Mouse (Mus musculus) thymus, adult 2 months (tissue): ENCODE results near the gene Kcna7. TPM values are rescaled to one million over a fixed set of nuclear protein-coding genes. Genes with fewer than 3 reads are reported as not detected.

ENCODE experiments used
- DNase-seq: peaks from one replicate; pipeline ENCODE4 v3.0.0; 2021
- H3K27ac ChIP-seq: fragments of 200-500 bp; 2 replicates; pipeline ENCODE4 v1.5.1; 2012; ENCODE audit warnings: low read length, control low read depth; ENCODE audit not compliant: control insufficient read depth, insufficient read depth
- H3K27me3 ChIP-seq: fragments of 200-500 bp; 2 replicates; pipeline ENCODE4 v1.6.1; 2012; ENCODE audit warnings: mild to moderate bottlenecking, low read length, moderate library complexity, mixed read lengths; ENCODE audit not compliant: control insufficient read depth, insufficient read depth
- H3K36me3 ChIP-seq: fragments of 200-500 bp; 2 replicates; pipeline ENCODE4 v1.6.1; 2012; ENCODE audit warnings: mild to moderate bottlenecking, low read length, moderate library complexity; ENCODE audit not compliant: control insufficient read depth, insufficient read depth
- H3K4me1 ChIP-seq: fragments of 200-500 bp; replicated peaks from 2 replicates; pipeline ENCODE4 v1.6.1; 2012; ENCODE audit warnings: low read length; ENCODE audit not compliant: control insufficient read depth, insufficient read depth
- H3K4me3 ChIP-seq: fragments of 200-500 bp; 2 replicates; pipeline ENCODE4 v1.5.1; 2012; ENCODE audit warnings: mild to moderate bottlenecking, low read length, control low read depth, moderate library complexity; ENCODE audit not compliant: control insufficient read depth, insufficient read depth
- CTCF ChIP-seq: fragments of 200-500 bp; IDR thresholded peaks from 2 replicates; pipeline ENCODE4 v1.5.1; 2012; ENCODE audit warnings: mild to moderate bottlenecking, control low read depth, low read length, moderate library complexity, borderline replicate concordance; ENCODE audit not compliant: control insufficient read depth, poor library complexity, insufficient read depth; ENCODE audit errors: extremely low read depth
- POLR2A ChIP-seq: fragments of 200-500 bp; IDR thresholded peaks from 2 replicates; pipeline ENCODE4 v1.6.1; 2012; ENCODE audit warnings: mild to moderate bottlenecking, low read length, control low read depth, moderate library complexity; ENCODE audit not compliant: control insufficient read depth, poor library complexity, insufficient read depth; ENCODE audit errors: extremely low read depth
- WGBS: fragments of 180-500 bp; shearing (Covaris S2); methylation state at CpG from one replicate; pipeline ENCODE4 v1.1.7; 2018; 5-methylcytosine and 5-hydroxymethylcytosine counted together
- polyA plus RNA-seq: library from polyadenylated mRNA; depleted of rRNA; stranded (reverse); fragments of >200 nt; gene quantifications from 2 replicates; pipeline ENCODE4 v1.2.3, GENCODE M21; 2012

Kcna7 gene
- polyA plus RNA-seq, 1 experiment = 1.1 TPM

DNA sequence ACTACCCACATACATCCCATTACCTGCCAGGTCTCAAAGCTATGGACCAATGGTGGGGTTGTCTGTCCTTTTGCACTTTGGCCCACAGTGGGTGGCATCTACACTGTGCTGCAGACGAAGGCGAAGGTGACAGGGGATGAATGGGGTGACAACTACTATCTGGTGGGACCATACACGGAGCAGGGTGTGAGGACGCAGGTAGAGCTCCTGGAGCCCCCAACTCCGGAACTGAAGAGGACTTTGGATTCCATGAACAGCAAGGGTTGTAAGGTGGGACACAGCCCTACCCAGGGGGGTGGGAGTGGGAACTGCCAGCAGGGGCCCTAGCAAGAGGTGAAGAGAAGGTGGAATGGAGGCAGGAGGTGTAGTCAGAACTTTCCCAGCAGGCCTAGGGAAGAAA is 31.0 kb downstream of the Kcna7 start:
- Histone ChIP-seq H3K4me1 (peaks cover 22% of the 10 kb centered on the region), H3K36me3 (no peaks in the 10 kb centered on the region), H3K27ac (no peak overlapping the region), H3K27me3 (no peaks in the 10 kb centered on the region), H3K4me3 (no peak overlapping the region)
- TF ChIP-seq POLR2A = no peak
- no peak for TF ChIP-seq CTCF
- 95% methylated on average over 5 of the region's 5 CpGs for WGBS
- no peak for DNase-seq

DNA sequence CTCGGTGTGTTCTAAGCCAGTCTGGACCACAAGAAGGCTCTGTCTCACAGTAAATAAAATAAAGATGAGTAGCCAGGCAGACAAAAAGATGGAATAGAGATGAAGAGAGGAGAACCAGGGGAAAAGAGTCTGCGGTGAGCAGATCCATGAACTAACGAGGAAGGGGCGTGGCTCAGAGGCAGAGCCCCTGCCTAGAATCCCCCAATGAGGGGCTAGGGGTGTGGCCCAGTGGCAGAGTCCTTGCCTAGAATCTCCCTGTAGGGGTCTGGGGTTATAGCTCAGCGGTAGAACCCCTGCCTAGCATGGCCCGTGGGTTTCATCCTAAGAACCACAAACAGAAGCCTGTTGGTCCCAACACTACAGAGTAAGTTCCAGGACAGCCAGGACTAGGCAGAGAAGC is 31.6 kb downstream of the Kcna7 start:
- Histone ChIP-seq H3K27me3 (no peaks in the 10 kb centered on the region), H3K27ac (no peak overlapping the region), H3K4me1 (peaks cover 22% of the 10 kb centered on the region), H3K4me3 (no peak overlapping the region), H3K36me3 (no peaks in the 10 kb centered on the region)
- 91% methylated on average over 6 of the region's 6 CpGs for WGBS
- no peak for DNase-seq
- no peak for TF ChIP-seq POLR2A
- TF ChIP-seq CTCF = no peak

DNA sequence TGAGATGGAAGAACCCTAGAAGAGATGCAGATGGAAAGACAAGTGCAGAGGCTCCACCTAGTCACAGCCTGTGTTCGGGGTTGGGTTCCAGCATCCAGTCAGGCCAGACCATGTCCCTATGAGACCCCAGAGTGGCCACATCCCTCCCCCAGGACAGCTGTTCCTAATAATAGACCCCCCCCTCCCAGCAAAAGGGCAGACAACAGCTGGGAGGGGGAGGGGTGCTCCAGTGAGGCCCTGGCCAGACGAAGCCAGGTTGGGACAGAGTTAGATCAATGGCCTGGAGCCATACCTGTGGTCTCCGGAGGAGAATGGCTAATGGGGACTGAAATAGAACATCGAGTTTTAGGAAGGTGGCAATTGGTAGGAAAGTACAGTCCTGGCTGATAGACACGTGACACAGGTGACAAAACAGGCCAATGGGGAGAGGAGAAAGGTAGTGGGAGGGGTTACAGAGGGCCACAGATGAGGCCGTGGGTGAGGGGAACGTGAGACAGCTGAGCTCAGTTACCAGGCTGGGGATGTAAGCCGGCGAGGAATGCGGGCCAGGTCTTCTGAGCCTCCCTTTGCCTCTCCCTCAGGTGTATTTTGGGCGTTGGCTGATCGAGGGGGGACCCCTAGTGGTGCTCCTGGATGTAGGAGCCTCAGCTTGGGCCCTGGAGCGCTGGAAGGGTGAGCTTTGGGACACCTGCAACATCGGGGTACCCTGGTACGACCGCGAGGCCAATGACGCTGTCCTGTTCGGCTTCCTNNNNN is 32.2 kb downstream of the Kcna7 start, which contains the start of gene Ruvbl2:
Ruvbl2 (minus strand) TSS at position 576 of the 756 bp plus-strand sequence.
- no peak for TF ChIP-seq CTCF
- no peak for TF ChIP-seq POLR2A
- Histone ChIP-seq H3K36me3 (no peaks in the 10 kb centered on the region), H3K27ac (no peak within 1 kb of the TSS), H3K4me3 (no peak within 1 kb of the TSS), H3K4me1 (peaks cover 22% of the 10 kb centered on the region), H3K27me3 (no peaks in the 10 kb centered on the region)
- no peak for DNase-seq
- 76% methylated on average over 19 of the region's 19 CpGs for WGBS

DNA sequence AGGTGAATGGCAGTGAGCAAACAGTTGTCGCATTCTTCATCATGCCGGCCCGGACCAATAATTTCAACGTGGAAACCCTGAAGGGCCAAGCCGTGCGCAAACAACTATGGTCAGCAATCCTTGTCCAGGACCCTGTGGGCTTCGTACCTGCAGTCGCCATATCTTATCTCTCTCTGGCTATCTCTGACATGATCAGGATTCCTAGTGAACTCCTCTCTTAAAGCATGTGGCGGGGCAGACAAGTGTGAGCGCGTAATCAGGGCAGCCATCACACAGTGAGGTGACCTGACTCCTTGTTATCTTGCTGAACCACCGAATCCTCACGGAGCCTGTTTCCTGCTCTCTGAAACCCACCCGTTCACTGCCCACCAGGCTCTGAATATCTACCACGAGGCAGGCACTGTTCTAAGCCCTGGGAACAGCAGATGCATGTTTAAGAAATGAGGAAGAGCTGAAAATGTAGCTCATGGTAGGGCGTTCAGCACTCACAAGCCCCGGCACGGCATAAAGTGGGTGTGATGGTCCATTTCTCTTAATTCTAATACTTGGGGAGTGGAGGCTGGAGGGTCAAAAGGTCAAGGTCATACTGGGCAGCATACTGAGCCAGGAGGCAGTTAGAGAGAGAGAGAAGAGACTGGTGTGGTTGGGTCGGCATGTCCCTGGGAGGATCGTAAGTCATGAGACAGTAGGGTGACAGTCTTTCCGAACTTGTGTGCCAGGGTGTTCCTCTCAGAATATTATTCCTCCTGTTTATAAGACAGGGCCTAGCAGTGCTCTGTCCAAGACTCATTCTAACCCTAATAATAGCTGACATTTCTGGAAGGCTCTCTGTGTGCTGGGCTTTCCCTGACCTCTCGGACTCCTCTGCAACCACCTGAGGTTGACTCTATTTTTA is 38.3 kb downstream of the Kcna7 start:
- TF ChIP-seq CTCF = no peak
- no peak for TF ChIP-seq POLR2A
- no peaks in the 10 kb centered on the region for H3K27me3 ChIP-seq
- H3K36me3 ChIP-seq = no peaks in the 10 kb centered on the region
- H3K4me1 ChIP-seq = no peaks in the 10 kb centered on the region; the same call in 1 of the 2 replicates
- DNase-seq = no peak
- WGBS = 91% methylated on average over 22 of the region's 22 CpGs
- no peak overlapping the region for H3K27ac ChIP-seq
- no peak overlapping the region for H3K4me3 ChIP-seq

- no peaks in the 10 kb centered on the region for H3K36me3 ChIP-seq
- TF ChIP-seq POLR2A (no peak), CTCF (no peak)
- H3K4me3 ChIP-seq = no peak overlapping the region
- H3K4me1 ChIP-seq = peaks cover 2% of the 10 kb centered on the region; the same call in 1 of the 2 replicates
- DNase-seq = no peak
- no peak overlapping the region for H3K27ac ChIP-seq
- H3K27me3 ChIP-seq = no peaks in the 10 kb centered on the region
Observed at GRCm38 (mm10) chr7:45446589-45446988, 41.1 kb downstream of the Kcna7 start.

DNA sequence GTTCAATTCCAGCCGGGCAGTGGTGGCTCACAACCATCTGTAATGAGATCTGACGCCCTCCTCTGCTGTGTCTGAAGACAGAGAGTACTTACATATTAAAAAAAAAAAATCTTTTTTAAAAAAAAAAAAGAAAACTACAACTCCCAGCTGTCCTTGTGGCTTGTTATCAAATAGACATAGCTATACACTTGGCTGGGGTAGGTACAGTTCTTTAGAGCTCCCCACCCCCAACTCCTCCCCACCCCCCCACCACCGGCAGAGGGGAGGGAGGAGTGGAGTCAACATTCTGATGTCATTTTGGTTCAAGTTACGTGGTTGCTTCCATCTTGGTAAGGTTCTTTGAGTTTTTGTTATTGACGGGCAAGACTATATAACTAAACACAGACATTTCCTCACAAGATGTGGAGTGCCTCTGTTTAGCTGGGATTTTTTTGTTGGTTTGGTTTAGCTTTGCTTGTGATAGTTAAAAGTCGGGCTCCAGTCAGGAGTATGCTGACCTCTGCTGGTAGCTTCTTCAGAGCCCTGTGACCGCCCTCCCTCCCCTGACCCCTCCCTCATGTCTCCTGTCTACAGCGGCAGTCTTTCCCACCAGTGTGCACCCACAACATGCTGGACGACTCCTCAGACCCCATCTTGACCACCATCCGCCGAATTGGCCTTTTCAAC is 42.0 kb downstream of the Kcna7 start:
- no peaks in the 10 kb centered on the region for H3K36me3 ChIP-seq
- no peak overlapping the region for H3K27ac ChIP-seq
- no peak overlapping the region for H3K4me3 ChIP-seq
- H3K4me1 ChIP-seq = peaks cover 2% of the 10 kb centered on the region; the same call in 1 of the 2 replicates
- no peaks in the 10 kb centered on the region for H3K27me3 ChIP-seq
- WGBS = 57% methylated on average over 11 of the region's 11 CpGs
- TF ChIP-seq CTCF = peak; percentile 44; the same call in 1 of the 2 replicates
- no peak for TF ChIP-seq POLR2A
- DNase-seq = no peak

- Histone ChIP-seq H3K27me3 (no peaks in the 10 kb centered on the region), H3K4me3 (no peak overlapping the region), H3K36me3 (no peaks in the 10 kb centered on the region), H3K27ac (no peak overlapping the region), H3K4me1 (peaks cover 2% of the 10 kb centered on the region; the same call in 1 of the 2 replicates)
- no peak for TF ChIP-seq CTCF
- TF ChIP-seq POLR2A = no peak
- DNase-seq = no peak
- WGBS = 100% methylated on average over 1 of the region's 1 CpGs
Observed at GRCm38 (mm10) chr7:45449974-45450373, 44.5 kb downstream of the Kcna7 start.
